In genomic region chr1:132917554-132917953, GRCm38 (mm10) we compare ENCODE assay signal across 15 mouse cellular contexts. TPM values are rescaled to one million over a fixed set of nuclear protein-coding genes. Genes with fewer than 3 reads are reported as not detected.
DNase-seq lines count a peak whose midpoint lies in the region; ATAC-seq lines count a peak whose summit lies in the region.
"Had no signal": no experiment of that assay in that cellular context is flagged by ENCODE, and none has a peak within 500 bp of the region (broad histone marks: within the 10 kb centered on the region; RNA-seq: fewer than 3 reads in every experiment).

No protein-coding gene starts in this region.

- H3K36me3 ChIP-seq in limb, embryonic 12.5 days, result no peaks in the 10 kb centered on the region
- H3K36me3 ChIP-seq in limb, embryonic 10.5 days, result no peaks in the 10 kb centered on the region
- no peaks in the 10 kb centered on the region for H3K36me3 ChIP-seq in forebrain, embryonic 13.5 days (ENCODE audit: poor library complexity, severe bottlenecking)
- no peaks in the 10 kb centered on the region for H3K36me3 ChIP-seq in hindbrain, embryonic 13.5 days
- H3K36me3 ChIP-seq in neural tube, embryonic 14.5 days (ENCODE audit: control insufficient read depth, insufficient read depth, low read length), result no peaks in the 10 kb centered on the region
- H3K36me3 ChIP-seq: embryonic facial prominence, embryonic 13.5 days; liver, embryonic 15.5 days had no signal

- no peak for ATAC-seq in limb, embryonic 12.5 days (ENCODE audit: insufficient number of reproducible peaks, insufficient read depth, low FRiP score, low TSS enrichment, low read depth)
- ATAC-seq in forebrain, embryonic 13.5 days, result no peak
- ATAC-seq in hindbrain, embryonic 13.5 days (ENCODE audit: low FRiP score), result no peak
- ATAC-seq in neural tube, embryonic 14.5 days (ENCODE audit: low read depth), result peak; percentile 31; the same call in 1 of the 2 replicates
- no peak for ATAC-seq in granulocyte monocyte progenitor cell, adult 5-6 weeks (replicated peaks; ENCODE audit: poor library complexity, severe bottlenecking)
- no peak for ATAC-seq in frontal cortex, adult (ENCODE audit: low TSS enrichment)
- ATAC-seq: inflammation-experienced regulatory T-cells, adult 6 months; Patski had no signal

- 8% methylated on average over 8 of the region's 8 CpGs for WGBS in limb, embryonic 12.5 days
- WGBS in limb, embryonic 10.5 days, result 13% methylated on average over 8 of the region's 8 CpGs
- 11% methylated on average over 7 of the region's 8 CpGs for WGBS in forebrain, embryonic 13.5 days
- WGBS in hindbrain, embryonic 13.5 days, result 10% methylated on average over 8 of the region's 8 CpGs
- 13% methylated on average over 8 of the region's 8 CpGs for WGBS in neural tube, embryonic 14.5 days

- no peak overlapping the region for H3K9ac ChIP-seq in limb, embryonic 12.5 days (replicated peaks)
- H3K9ac ChIP-seq in forebrain, embryonic 13.5 days, result no peak overlapping the region
- H3K9ac ChIP-seq in hindbrain, embryonic 13.5 days, result peak overlapping the region; percentile 49
- no peak overlapping the region; the same call in 1 of the 2 replicates for H3K9ac ChIP-seq in neural tube, embryonic 14.5 days (replicated peaks; ENCODE audit: low read depth, low read length)
- H3K9ac ChIP-seq: embryonic facial prominence, embryonic 13.5 days; liver, embryonic 15.5 days had no signal

- H3K9me3 ChIP-seq in limb, embryonic 12.5 days, result no peaks in the 10 kb centered on the region
- no peaks in the 10 kb centered on the region for H3K9me3 ChIP-seq in limb, embryonic 10.5 days (replicated peaks)
- H3K9me3 ChIP-seq in forebrain, embryonic 13.5 days (replicated peaks), result no peaks in the 10 kb centered on the region
- H3K9me3 ChIP-seq in hindbrain, embryonic 13.5 days, result no peaks in the 10 kb centered on the region
- H3K9me3 ChIP-seq in neural tube, embryonic 14.5 days (ENCODE audit: control insufficient read depth, low read length), result no peaks in the 10 kb centered on the region
- H3K9me3 ChIP-seq: embryonic facial prominence, embryonic 13.5 days; liver, embryonic 15.5 days had no signal

- no peak overlapping the region for H3K27ac ChIP-seq in limb, embryonic 12.5 days
- H3K27ac ChIP-seq in limb, embryonic 10.5 days, result no peak overlapping the region
- peak overlapping the region; percentile 32; the same call in 1 of the 2 replicates for H3K27ac ChIP-seq in forebrain, embryonic 13.5 days
- peak overlapping the region; percentile 83 for H3K27ac ChIP-seq in hindbrain, embryonic 13.5 days
- H3K27ac ChIP-seq in neural tube, embryonic 14.5 days (ENCODE audit: low read depth, low read length), result peak overlapping the region; percentile 44; the same call in 1 of the 2 replicates
- H3K27ac ChIP-seq: embryonic facial prominence, embryonic 13.5 days; liver, embryonic 15.5 days had no signal

- H3K4me2 ChIP-seq in limb, embryonic 12.5 days, result peak overlapping the region; percentile 10; the same call in 1 of the 2 replicates
- H3K4me2 ChIP-seq in forebrain, embryonic 13.5 days, result no peak overlapping the region
- H3K4me2 ChIP-seq in hindbrain, embryonic 13.5 days, result no peak overlapping the region
- no peak overlapping the region for H3K4me2 ChIP-seq in neural tube, embryonic 14.5 days (ENCODE audit: low read depth, low read length)
- H3K4me2 ChIP-seq: liver, embryonic 15.5 days had no signal

- no peak overlapping the region for H3K4me3 ChIP-seq in limb, embryonic 12.5 days (replicated peaks)
- no peak overlapping the region for H3K4me3 ChIP-seq in limb, embryonic 10.5 days
- no peak overlapping the region for H3K4me3 ChIP-seq in forebrain, embryonic 13.5 days
- H3K4me3 ChIP-seq in hindbrain, embryonic 13.5 days, result no peak overlapping the region
- H3K4me3 ChIP-seq in neural tube, embryonic 14.5 days (ENCODE audit: low read depth, low read length), result no peak overlapping the region
- H3K4me3 ChIP-seq: embryonic facial prominence, embryonic 13.5 days; liver, embryonic 15.5 days had no signal

- no peak for DNase-seq in limb, embryonic 10.5 days (ENCODE audit: low spot score)
- DNase-seq: lung, postnatal 14 days; right cerebral cortex, postnatal 4 days; thymus, adult 2 months had no signal

- H3K27me3 ChIP-seq in limb, embryonic 12.5 days, result peaks cover 52% of the 10 kb centered on the region
- peaks cover 96% of the 10 kb centered on the region for H3K27me3 ChIP-seq in limb, embryonic 10.5 days (ENCODE audit: low read depth, poor library complexity, severe bottlenecking)
- H3K27me3 ChIP-seq in forebrain, embryonic 13.5 days, result no peaks in the 10 kb centered on the region
- H3K27me3 ChIP-seq in hindbrain, embryonic 13.5 days, result no peaks in the 10 kb centered on the region
- H3K27me3 ChIP-seq in neural tube, embryonic 14.5 days (ENCODE audit: control insufficient read depth, insufficient read depth, low read length), result no peaks in the 10 kb centered on the region

- H3K4me1 ChIP-seq in limb, embryonic 12.5 days (replicated peaks), result peaks cover 23% of the 10 kb centered on the region
- peaks cover 25% of the 10 kb centered on the region for H3K4me1 ChIP-seq in limb, embryonic 10.5 days
- peaks cover 60% of the 10 kb centered on the region for H3K4me1 ChIP-seq in forebrain, embryonic 13.5 days
- peaks cover 70% of the 10 kb centered on the region for H3K4me1 ChIP-seq in hindbrain, embryonic 13.5 days (replicated peaks)
- peaks cover 38% of the 10 kb centered on the region for H3K4me1 ChIP-seq in neural tube, embryonic 14.5 days (ENCODE audit: control insufficient read depth, insufficient read depth, low read length)
- H3K4me1 ChIP-seq: liver, embryonic 15.5 days had no signal

RNA-seq across cellular contexts. Expression of gene Lrrn2, which starts 37.5 kb away (rescaled TPM):
- 3.8 and 4.0 TPM in 2 replicates for polyA plus RNA-seq in limb, embryonic 12.5 days (2016; fragmentation: Nextera tagmentation; extraction: Ambion mirVana)
- 1.3 and 2.4 TPM in 2 replicates for polyA plus RNA-seq in limb, embryonic 10.5 days (2016; fragmentation: Nextera tagmentation; extraction: Ambion mirVana)
- 22.2 and 25.6 TPM in 2 replicates for polyA plus RNA-seq in forebrain, embryonic 13.5 days (2015; fragmentation: Nextera tagmentation; extraction: Ambion mirVana)
- 27.2 and 28.5 TPM in 2 replicates for polyA plus RNA-seq in hindbrain, embryonic 13.5 days (2015; fragmentation: Nextera tagmentation; extraction: Ambion mirVana)
- polyA plus RNA-seq in neural tube, embryonic 14.5 days (2014; fragmentation: Nextera tagmentation; extraction: Ambion mirVana), result 35.8 and 38.4 TPM in 2 replicates
- not detected in 2 replicates for total RNA-seq in granulocyte monocyte progenitor cell, adult 5-6 weeks (2014; fragmentation: Nextera tagmentation)
- not detected in 2 replicates for total RNA-seq in granulocyte monocyte progenitor cell, adult 5-6 weeks (2017)
- total RNA-seq: CH12.LX had no signal
- polyA plus RNA-seq: Patski had no signal

Comparison
In these comparisons a context has a peak if more than half of its experiments do, and no peak if none do; other contexts are left out.
1. H3K27ac ChIP-seq: peak in forebrain, embryonic 13.5 days (single experiment), hindbrain, embryonic 13.5 days (single experiment) and neural tube, embryonic 14.5 days (single experiment); none in limb, embryonic 12.5 days (single experiment) and limb, embryonic 10.5 days (single experiment).